7 mouse cellular contexts compared by ENCODE assay signal in the genomic region with DNA sequence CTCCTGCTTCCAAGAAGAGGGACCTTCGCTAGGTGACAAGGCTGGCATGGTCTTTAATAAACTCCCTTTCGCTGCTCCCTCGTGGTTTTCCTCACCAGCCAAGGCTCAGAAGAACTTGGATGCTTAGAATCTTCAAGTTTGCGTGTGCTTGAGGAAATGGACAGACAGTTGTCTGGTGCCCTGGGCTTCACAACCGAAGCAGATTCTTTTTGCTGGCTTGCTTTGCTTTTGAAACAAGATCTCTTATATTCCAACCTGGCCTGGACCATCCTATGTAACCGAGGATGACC. TPM values are rescaled to one million over a fixed set of nuclear protein-coding genes. Genes with fewer than 3 reads are reported as not detected.
DNase-seq lines count a peak whose midpoint lies in the region; ATAC-seq and TF ChIP-seq lines count a peak whose summit lies in the region.

No protein-coding gene starts in this region.

- H3K9ac ChIP-seq in lung, embryonic 16.5 days (ENCODE audit: low read length): no peak overlapping the region
- H3K9ac ChIP-seq in forebrain, embryonic 15.5 days (replicated peaks): peak overlapping the region; percentile 52; the same call in 1 of the 2 replicates
- no peak overlapping the region for H3K9ac ChIP-seq in liver, embryonic 12.5 days
- no peak overlapping the region; the same call in 1 of the 2 replicates for H3K9ac ChIP-seq in stomach, postnatal 0 days (ENCODE audit: low read length)

- no peak overlapping the region for H3K27ac ChIP-seq in lung, embryonic 16.5 days (ENCODE audit: low read length)
- no peak overlapping the region for H3K27ac ChIP-seq in forebrain, embryonic 15.5 days (replicated peaks)
- no peak overlapping the region for H3K27ac ChIP-seq in liver, embryonic 12.5 days
- no peak overlapping the region for H3K27ac ChIP-seq in stomach, postnatal 0 days (replicated peaks)

- H3K9me3 ChIP-seq in lung, embryonic 16.5 days (ENCODE audit: control insufficient read depth, low read length): 0 out of 2 replicates have a peak, but pooled peaks cover 5% of the 10 kb centered on the region
- H3K9me3 ChIP-seq in forebrain, embryonic 15.5 days: no peaks in the 10 kb centered on the region
- H3K9me3 ChIP-seq in liver, embryonic 12.5 days (replicated peaks): no peaks in the 10 kb centered on the region
- no peaks in the 10 kb centered on the region for H3K9me3 ChIP-seq in stomach, postnatal 0 days (ENCODE audit: control insufficient read depth, low read length)

- TF ChIP-seq EP300 in stomach, postnatal 0 days (optimal IDR thresholded peaks at IDR 0.05): no peak

- H3K4me3 ChIP-seq in lung, embryonic 16.5 days (ENCODE audit: low read length): peak overlapping the region; percentile 55
- H3K4me3 ChIP-seq in forebrain, embryonic 15.5 days: peak overlapping the region; percentile 53
- H3K4me3 ChIP-seq in liver, embryonic 12.5 days: peak overlapping the region; percentile 45
- peak overlapping the region; percentile 47 for H3K4me3 ChIP-seq in stomach, postnatal 0 days (ENCODE audit: low read depth, low read length)

- DNase-seq in lung, postnatal 25 days (ENCODE audit: low spot score): no peak
- DNase-seq in stomach, postnatal 0 days (ENCODE audit: low spot score): no peak
- DNase-seq in cerebellum, postnatal 25 days: no peak
- DNase-seq in testis, postnatal 10 days (ENCODE audit: low spot score): no peak

- peaks cover 3% of the 10 kb centered on the region; the same call in 1 of the 2 replicates for H3K4me1 ChIP-seq in lung, embryonic 16.5 days (replicated peaks; ENCODE audit: control insufficient read depth, insufficient read depth, low read length)
- H3K4me1 ChIP-seq in forebrain, embryonic 15.5 days: peaks cover 8% of the 10 kb centered on the region; the same call in 1 of the 2 replicates
- no peaks in the 10 kb centered on the region; the same call in 1 of the 2 replicates for H3K4me1 ChIP-seq in liver, embryonic 12.5 days
- peaks cover 2% of the 10 kb centered on the region; the same call in 1 of the 2 replicates for H3K4me1 ChIP-seq in stomach, postnatal 0 days (replicated peaks; ENCODE audit: control insufficient read depth, insufficient read depth)

- no peak for ATAC-seq in lung, embryonic 16.5 days (ENCODE audit: low read depth)
- no peak for ATAC-seq in forebrain, embryonic 15.5 days (replicated peaks)
- ATAC-seq in liver, embryonic 12.5 days: no peak
- ATAC-seq in stomach, postnatal 0 days (ENCODE audit: low FRiP score, low TSS enrichment): no peak

- H3K4me2 ChIP-seq in lung, embryonic 16.5 days (ENCODE audit: low read depth, low read length): peak overlapping the region; percentile 95
- peak overlapping the region; percentile 91 for H3K4me2 ChIP-seq in forebrain, embryonic 15.5 days (replicated peaks)
- H3K4me2 ChIP-seq in liver, embryonic 12.5 days: peak overlapping the region; percentile 65
- peak overlapping the region; percentile 78; the same call in 1 of the 2 replicates for H3K4me2 ChIP-seq in stomach, postnatal 0 days (replicated peaks; ENCODE audit: low read depth)

- 27% methylated on average over 6 of the region's 6 CpGs for WGBS in lung, embryonic 16.5 days
- WGBS in forebrain, embryonic 15.5 days: 15% methylated on average over 6 of the region's 6 CpGs
- WGBS in liver, embryonic 12.5 days (ENCODE audit: insufficient replicate concordance): 22% methylated on average over 6 of the region's 6 CpGs
- 34% methylated on average over 6 of the region's 6 CpGs for WGBS in stomach, postnatal 0 days

- TF ChIP-seq CTCF in stomach, postnatal 0 days (IDR thresholded peaks at IDR 0.05; ENCODE audit: low read depth): no peak

- H3K27me3 ChIP-seq in lung, embryonic 16.5 days (ENCODE audit: control insufficient read depth, insufficient read depth, low read depth, low read length): peaks cover 42% of the 10 kb centered on the region
- H3K27me3 ChIP-seq in forebrain, embryonic 15.5 days: peaks cover 38% of the 10 kb centered on the region
- peaks cover 86% of the 10 kb centered on the region for H3K27me3 ChIP-seq in liver, embryonic 12.5 days (replicated peaks)
- H3K27me3 ChIP-seq in stomach, postnatal 0 days (ENCODE audit: control insufficient read depth, insufficient read depth, low read length): peaks cover 9% of the 10 kb centered on the region; the same call in 1 of the 2 replicates

- H3K36me3 ChIP-seq in lung, embryonic 16.5 days (ENCODE audit: control insufficient read depth, insufficient read depth, low read length): no peaks in the 10 kb centered on the region
- no peaks in the 10 kb centered on the region for H3K36me3 ChIP-seq in forebrain, embryonic 15.5 days
- H3K36me3 ChIP-seq in liver, embryonic 12.5 days: no peaks in the 10 kb centered on the region
- no peaks in the 10 kb centered on the region for H3K36me3 ChIP-seq in stomach, postnatal 0 days (ENCODE audit: control insufficient read depth, insufficient read depth, low read length)

RNA-seq across cellular contexts. Expression of gene Pax5, which starts 45.6 kb away (rescaled TPM):
- 0.19 TPM in 1 of 2 replicates, not detected in the other for polyA plus RNA-seq in lung, embryonic 16.5 days (2015; fragmentation: Nextera tagmentation; extraction: Ambion mirVana)
- polyA plus RNA-seq in forebrain, embryonic 15.5 days (2015; fragmentation: Nextera tagmentation; extraction: Ambion mirVana): 0.19 and 0.22 TPM in 2 replicates
- polyA plus RNA-seq in liver, embryonic 12.5 days (2016; fragmentation: Nextera tagmentation; extraction: Ambion mirVana): 0.06 TPM in 1 of 2 replicates, not detected in the other
- polyA plus RNA-seq in stomach, postnatal 0 days (2015; fragmentation: Nextera tagmentation; extraction: Ambion mirVana): 0.07 TPM in 1 of 2 replicates, not detected in the other
